Mouse (Mus musculus) left cerebral cortex, adult 6 months (tissue): ENCODE measurements around the gene Gm21394. TPM values are rescaled to one million over a fixed set of nuclear protein-coding genes. Genes with fewer than 3 reads are reported as not detected.

Source experiments
- long read RNA-seq, 2 experiments: library from polyadenylated mRNA; unstranded; transcript quantifications; one replicate each; pipeline ENCODE4 v2.0.0; 2019 to 2020
- polyA plus RNA-seq: library from polyadenylated mRNA; unstranded; fragments of <200 nt; fragmentation: Nextera tagmentation; gene quantifications from 2 replicates; pipeline ENCODE4 v1.2.3, GENCODE M21; 2021

Gm21394 gene
- polyA plus RNA-seq: not detected in 2 replicates
- long read RNA-seq, experiment 1: 0 reads
- long read RNA-seq, experiment 2: 0 reads

DNA sequence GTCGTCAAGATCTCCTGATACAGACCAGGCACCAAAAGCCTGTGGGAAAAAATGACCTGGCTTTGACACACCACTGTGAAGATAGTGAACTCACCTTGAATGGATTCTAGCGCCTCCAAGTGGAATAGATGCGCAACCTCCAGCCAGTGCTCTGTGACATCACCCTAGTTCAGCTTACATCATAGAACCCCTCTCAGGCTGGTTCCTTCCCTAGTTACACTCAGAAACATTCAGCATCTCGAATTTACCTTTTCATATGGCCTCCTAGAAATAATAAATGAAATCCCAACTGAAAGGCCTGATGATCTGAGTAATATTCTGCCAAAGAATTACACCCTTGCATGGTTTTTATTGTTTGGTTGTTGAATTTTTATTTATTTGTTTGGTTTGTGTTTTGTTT is at the start of gene Gm21394:
TSS of gene Gm21394 (minus strand) at position 101 of the 400 bp plus-strand sequence.

Other genes with a start within 250 kb of the Gm21394 start
- gene Gm21409, start 181.8 kb upstream of the Gm21394 start, polyA plus RNA-seq: not detected in 2 replicates